Mouse (Mus musculus) 416B (cell line): ENCODE results near the gene Rack1.
"Not testable (repeated sequence)": the region's sequence is repeated elsewhere in the genome, so short reads cannot be mapped to it uniquely, and the experiment has no call there.

Experiments used
- DNase-seq: peaks from one replicate; pipeline ENCODE4 v3.0.0; 2011; ENCODE audit warnings: low read depth

Rack1 gene

GRCm38 (mm10) chr11:48818346-48818745 lies 18.2 kb downstream of the Rack1 start:
- peak; percentile 97 for DNase-seq

DNA sequence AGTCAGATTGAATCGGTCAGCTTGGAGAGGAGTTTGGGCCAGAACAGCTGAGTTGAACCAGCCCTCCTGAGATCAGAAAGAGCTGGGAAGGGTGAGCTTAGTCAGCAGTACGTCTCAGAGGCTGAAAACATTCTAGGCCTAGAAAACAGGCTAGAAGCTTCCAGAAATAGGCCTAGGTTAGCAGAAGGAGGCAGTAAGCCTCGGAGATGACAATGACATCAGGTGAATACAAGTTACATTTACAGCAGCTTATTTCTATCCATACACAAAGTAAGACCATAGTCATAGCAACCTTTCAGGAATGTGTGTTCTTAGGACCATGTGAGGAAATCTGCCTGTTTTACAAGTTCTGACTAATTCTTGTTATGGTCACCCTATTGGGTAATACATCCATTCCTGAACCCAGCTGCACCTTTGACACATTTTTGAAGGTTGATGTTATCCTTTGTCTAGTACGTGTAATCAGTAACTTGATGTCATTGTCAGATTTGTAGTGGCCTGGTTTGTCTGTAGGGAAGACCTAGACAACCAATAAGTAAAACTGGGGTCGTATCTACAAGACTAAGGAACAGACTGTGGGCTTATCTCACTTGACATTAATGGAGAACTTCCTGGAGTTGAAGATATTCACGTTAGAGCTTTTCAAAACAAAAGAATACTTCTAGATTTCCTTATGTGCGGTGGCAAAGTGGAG lies 19.6 kb downstream of the Rack1 start:
- DNase-seq, result peak; percentile 56

DNA sequence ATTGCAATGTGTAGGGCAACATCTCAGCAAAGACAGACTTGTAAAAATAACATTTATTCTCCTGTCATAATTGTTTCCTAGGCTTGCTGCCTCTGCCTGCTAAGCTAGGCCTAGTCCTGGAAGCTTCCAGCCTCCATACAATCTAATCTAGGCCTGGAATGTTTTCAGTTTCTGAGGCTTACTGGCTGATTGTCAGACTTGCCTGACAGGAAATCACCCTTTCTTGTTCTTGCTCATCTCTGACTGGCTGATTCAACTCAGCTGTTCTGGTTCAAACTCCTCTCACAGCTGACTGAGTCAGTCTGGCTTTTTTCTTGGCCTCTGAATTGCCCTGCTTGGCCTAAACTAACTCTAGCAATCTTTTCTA lies 20.2 kb downstream of the Rack1 start:
- peak; percentile 56 for DNase-seq

DNA sequence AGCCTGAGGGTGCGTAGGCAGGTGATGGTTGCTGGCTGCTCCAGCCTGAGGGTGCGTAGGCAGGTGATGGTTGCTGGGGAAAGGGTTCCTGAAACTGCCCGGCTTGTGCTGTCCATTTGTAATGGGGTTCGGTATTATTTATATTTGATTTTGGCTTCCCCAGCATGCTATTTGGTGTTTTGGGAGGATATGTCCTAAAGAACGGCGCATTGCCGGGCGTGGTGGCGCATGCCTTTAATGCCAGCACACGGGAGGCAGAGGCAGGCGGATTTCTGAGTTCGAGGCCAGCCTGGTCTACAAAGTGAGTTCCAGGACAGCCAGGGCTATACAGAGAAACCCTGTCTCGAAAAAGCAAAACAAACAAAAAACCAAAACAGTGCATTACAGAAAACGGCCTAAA lies 21.2 kb downstream of the Rack1 start:
- not testable (repeated sequence) for DNase-seq

DNA sequence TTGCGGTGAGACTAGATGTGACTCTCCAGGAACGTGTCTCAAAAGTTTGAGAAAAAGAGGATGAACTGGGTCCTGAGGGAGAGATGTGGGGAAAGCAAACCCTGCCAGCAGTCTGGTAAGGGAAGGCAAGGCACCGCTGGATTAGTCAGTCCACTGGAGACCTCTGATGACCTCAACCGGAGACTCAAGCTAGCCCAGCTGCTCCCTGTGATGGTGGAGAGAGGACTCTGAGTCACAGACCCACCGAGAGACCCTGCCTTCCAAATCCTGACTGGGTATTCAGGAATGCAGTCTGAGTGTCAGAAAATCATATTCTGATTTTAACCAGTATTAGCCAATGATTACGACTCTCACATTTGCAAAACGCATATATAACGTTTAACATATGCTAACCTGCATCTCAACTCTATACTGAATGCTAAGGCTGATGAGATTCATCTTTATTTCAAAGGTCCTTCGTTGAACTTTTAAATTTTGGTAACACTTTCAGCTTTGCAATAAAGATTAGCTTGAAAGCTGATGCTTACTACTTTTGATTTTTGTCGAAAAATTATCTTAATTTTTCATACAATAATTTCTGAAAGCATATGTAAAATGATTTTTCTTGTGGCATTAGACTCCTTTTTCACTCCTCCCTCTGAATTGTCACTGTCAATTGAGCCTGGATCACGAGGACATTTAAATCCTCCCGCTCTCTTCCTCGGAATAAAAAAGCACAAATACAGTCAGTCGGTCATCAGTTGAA lies 22.8 kb downstream of the Rack1 start:
- DNase-seq, result no peak

GRCm38 (mm10) chr11:48823536-48823972 lies 23.4 kb downstream of the Rack1 start:
- peak; percentile 53 for DNase-seq

DNA sequence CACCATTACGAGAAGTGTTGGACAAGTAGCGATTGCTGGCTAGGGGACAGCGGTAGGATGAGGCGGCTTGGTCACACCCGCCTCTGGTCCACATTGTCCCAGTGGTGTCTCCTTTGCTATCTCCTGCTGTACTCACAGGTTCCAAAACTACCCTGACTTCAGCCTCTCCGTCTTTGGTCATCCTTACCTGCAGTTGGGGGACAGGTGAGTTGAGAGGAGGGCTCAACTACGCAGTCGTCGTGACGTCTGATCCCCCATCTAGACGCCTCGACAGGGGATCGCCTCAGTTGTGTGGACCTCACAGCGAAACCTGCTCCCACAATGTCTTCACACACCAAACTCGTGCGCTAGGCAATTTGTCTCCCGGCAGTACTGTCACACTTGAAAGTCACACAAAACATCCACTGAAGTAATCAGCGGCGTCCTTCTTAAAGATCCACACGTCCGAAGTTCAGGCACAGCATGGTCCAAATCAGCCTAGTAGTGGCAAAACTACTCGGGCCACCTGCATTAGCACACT lies 24.2 kb downstream of the Rack1 start:
- DNase-seq, result no peak

DNA sequence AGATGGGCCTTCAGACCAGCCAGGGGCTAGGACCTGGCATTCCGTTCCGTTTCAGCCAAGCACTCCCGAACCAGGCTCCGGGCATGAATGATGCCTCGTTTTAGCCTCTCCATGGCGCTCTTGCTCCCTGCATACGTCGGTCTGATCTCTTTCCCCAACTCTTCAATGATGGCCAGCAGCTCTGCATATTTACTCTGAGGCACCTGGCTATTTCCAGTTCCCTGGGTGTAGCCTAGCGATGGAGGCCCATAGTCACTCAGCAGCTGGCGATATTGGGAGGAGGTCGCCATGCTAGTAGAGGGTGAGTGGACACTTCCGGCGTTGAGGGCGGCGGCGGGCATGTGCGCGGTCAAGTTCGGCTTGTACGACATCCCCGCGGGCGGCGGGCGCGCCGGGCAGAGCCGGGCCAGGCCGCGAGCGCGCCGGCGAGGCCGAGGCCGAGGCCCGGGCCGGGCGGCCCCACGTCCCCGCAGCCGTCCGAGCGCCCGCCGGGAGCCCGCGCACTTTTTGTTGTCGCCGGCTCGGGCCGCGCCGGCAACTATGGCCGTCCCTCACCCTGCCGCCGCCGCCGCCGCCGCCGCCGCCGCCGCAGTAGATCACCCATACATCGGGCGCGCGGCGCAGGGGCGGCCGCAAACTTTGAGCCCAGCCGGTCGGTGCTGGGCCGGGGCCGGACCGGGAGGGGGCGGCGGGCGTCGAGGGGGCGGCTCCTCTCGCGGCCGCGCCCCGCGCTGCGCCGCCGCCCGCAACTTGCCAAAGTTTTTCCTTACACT lies 26.0 kb downstream of the Rack1 start, which contains the start of the genes Trim7 and Gm12184:
TSS of gene Trim7 (plus strand) at position 162 of the 773 bp plus-strand sequence.
TSS of gene Gm12184 (minus strand) at position 677 of the 773 bp plus-strand sequence.
- DNase-seq, result not testable (repeated sequence)

DNA sequence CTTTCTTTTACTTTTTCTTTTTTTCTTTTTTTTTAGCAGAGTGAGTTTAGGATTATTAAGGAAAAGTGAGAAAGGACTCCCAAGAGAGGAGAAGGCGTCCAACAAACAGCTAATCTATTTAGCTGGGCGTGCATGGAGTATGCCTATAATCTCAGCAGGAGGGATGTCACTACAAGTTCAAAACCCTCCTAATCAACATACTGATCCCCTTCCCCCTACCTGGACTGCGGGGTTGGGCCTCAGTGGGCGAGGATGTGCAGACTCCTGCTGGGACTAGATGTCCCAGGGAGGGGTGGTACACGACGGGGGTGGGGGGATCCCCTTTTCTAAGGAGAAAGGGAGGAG lies 26.6 kb downstream of the Rack1 start:
- peak; percentile 59 for DNase-seq

DNA sequence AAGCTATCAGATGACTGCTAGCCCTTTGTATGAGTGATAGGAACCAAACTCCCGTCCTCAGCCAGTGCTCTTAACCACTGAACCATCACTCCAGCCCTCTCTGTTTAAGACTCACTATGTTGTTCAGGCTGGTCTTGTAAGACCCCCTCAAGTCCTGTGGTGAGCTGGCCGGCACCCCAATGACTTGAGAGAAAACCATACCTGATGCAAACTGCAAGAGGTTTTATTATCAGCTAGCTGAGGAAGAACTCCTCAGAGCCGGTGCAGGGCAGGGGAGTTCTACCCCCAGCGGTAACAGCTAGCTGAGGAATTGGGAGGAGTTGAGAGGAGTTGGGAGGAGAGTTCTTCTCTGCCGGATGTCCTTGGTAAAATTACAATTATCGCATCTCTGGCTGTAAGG lies 27.8 kb downstream of the Rack1 start:
- DNase-seq, result no peak

DNA sequence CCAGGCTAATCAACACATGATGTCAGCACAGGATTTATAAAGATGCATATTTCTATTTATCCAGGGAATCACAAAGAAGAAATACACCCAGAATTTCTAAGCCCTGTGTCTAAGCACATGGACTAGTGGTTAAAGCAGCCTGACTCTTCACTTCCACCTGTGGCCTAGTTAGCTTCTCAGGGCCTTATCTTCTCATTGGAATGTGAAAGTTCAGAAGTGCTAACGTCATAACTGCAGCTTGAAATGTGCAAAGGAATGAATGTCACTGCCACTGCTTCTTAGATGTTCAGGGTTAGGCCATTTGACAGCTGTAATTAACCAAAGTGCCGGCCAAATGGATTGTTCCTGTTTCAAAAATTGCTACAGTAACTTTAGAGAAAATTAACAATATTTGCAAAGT lies 30.1 kb downstream of the Rack1 start:
- no peak for DNase-seq

GRCm38 (mm10) chr11:48831273-48831672 lies 31.1 kb downstream of the Rack1 start:
- DNase-seq, result no peak

- DNase-seq, result peak; percentile 79
Observed at GRCm38 (mm10) chr11:48833078-48833730, 33.1 kb downstream of the Rack1 start.

DNA sequence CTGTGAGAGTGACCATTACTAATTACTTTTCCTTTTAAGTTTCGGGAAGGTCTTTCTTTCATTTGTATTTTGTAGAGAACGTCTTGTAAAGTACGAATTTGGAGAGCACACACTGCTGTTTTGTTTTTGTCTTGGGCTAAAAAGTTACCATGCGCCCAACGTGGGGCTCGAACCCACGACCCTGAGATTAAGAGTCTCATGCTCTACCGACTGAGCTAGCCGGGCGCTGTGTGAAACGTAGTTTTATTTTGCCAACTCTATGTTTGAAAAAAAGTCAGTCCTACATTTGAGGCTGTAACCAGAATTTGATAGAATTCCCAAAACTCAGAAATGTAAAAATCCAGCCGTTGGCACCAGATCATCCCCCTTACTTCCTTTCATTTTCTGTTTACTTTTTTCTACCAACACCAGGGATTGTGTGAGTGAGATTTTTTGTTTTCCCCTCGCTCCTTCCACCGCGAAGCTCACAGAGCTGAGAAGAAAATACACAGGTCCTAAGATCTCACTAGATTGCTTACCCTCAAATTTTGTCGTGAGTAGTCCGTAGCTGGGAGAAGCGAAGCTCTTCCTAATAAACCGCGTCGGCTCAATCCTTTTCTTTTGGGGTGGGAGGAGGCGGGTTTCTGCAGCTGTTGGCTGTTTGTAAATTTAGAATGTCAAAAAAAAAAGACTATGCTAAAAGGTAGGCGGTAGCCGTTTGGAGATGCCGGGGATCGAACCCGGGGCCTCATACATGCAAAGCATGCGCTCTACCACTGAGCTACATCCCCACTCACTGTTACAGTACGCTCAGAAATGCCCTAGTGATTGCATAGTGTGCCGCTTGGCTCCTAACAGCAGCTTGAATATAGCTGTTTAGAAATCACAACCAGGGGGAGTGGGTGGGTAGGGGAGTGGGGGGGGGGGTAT lies 33.9 kb downstream of the Rack1 start:
- DNase-seq, result peak; percentile 93

DNA sequence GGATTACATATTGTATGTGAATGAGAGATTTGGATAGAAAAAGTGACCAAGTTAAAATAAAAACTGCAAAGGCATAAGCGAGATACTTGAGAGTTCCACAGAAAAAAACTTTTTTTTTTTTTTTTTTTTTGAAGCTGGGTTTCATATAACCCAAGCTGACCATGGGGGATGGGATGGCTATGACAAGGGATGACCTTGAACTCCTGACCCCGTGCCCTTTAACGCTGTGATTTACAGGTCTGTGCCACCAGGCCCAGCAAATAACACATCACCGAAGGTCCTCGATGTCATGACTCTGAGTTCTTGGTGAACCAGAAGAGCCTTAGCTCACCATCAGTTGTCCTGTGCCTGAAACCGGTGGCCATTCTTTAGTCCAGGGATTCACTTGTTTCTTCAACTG lies 35.8 kb downstream of the Rack1 start:
- DNase-seq, result no peak

GRCm38 (mm10) chr11:48836990-48837309 lies 36.8 kb downstream of the Rack1 start:
- no peak for DNase-seq

DNA sequence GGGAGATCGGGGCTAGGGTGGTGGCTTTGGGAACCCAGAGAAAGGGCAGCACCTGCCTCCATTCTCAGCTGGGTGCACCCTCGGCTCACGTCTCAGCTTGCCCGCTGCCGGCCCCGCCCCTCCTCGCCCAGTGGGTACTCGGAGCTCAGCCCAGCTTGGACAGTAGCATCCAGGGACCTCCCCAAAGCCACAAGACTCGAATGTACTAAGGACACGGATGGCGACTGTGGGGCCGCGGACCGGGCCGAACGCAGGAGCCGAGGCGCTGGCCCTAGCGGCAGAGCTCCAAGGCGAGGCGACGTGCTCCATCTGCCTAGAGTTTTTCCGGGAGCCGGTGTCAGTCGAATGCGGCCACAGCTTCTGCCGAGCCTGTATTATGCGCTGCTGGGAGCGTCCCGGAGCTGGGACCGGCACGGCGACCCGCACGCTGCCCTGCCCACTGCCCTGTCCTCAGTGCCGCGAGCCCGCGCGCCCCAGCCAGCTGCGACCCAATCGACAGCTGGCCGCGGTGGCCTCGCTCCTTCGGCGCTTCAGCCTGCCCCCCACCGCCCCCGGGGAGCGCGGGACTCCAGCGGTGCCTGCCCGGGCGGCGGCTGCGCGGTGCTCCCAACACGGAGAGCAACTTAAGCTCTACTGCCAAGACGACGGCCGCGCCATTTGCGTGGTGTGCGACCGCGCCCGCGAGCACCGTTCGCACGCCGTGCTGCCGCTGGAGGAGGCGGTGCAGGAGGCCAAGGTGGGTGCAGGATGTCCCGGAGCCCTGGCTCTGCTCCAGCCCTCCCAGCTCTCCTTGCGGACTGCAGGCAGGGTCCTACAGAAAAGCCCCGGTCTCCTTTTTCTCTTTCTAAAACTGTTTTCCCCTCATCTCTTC lies 37.4 kb downstream of the Rack1 start:
- peak; percentile 80 for DNase-seq

DNA sequence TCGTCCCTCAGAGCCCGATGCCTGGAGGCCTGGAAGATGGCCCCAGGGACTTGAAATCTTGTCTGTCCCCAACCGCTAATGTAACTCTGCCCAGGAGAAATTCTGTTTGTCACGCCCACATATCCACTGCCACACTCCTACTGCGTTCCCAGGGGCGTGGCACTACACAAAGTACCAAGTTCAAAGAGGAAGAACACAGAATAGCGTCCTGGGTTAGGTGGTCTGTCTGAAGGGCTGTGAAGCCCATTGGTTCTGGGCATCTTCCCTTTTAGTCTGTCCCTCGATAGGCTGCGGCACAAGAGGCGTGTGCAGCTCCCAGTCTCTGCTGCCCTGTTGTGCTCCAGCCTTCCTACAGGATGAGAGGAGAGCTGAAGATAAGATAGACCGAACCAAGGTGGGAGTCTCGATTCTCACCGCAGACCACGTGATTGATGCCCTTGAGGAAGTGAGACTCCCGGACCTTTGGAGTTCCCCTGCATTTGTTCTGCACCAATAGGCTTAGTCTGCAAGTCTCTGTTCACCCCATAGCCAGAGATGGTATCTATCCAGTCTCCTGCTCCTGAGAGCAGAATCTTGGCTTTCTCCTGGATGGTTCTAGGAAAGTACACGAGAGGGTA lies 38.2 kb downstream of the Rack1 start:
- DNase-seq, result peak; percentile 92

GRCm38 (mm10) chr11:48838879-48839680 lies 38.9 kb downstream of the Rack1 start:
- DNase-seq, result no peak
